Mouse (Mus musculus) hindbrain, embryonic 11.5 days (tissue): ENCODE measurements around the gene Islr2. TPM values are rescaled to one million over a fixed set of nuclear protein-coding genes. Genes with fewer than 3 reads are reported as not detected.

Experiments
- ATAC-seq: fragments of 200-750 bp; cut with Nextera tagmentation; 2 replicates; pipeline ENCODE4 v1.8.0; 2017; ENCODE audit warnings: mild to moderate bottlenecking, moderate TSS enrichment, moderate library complexity; ENCODE audit not compliant: low FRiP score
- DNase-seq: peaks from one replicate; pipeline ENCODE4 v3.0.0-alpha.2; 2015; ENCODE audit warnings: low spot score
- H3K27ac ChIP-seq: fragments of 300-500 bp; sonication (generic); 2 replicates; pipeline ENCODE4 v1.5.1; 2014; ENCODE audit warnings: mild to moderate bottlenecking, low read depth, low read length
- H3K27me3 ChIP-seq: fragments of 300-500 bp; sonication (generic); 2 replicates; pipeline ENCODE4 v1.6.1; 2014; ENCODE audit warnings: mild to moderate bottlenecking, low read length, moderate library complexity, mixed read lengths; ENCODE audit not compliant: control insufficient read depth, insufficient read depth
- H3K36me3 ChIP-seq: fragments of 300-500 bp; sonication (generic); 2 replicates; pipeline ENCODE4 v1.6.1; 2014; ENCODE audit warnings: mild to moderate bottlenecking, low read length, moderate library complexity, mixed read lengths; ENCODE audit not compliant: control insufficient read depth, insufficient read depth
- H3K4me1 ChIP-seq: fragments of 300-500 bp; sonication (generic); replicated peaks from 2 replicates; pipeline ENCODE4 v1.6.1; 2014; ENCODE audit warnings: low read length, mixed read lengths; ENCODE audit not compliant: control insufficient read depth, insufficient read depth
- H3K4me2 ChIP-seq: fragments of 300-500 bp; sonication (generic); replicated peaks from 2 replicates; pipeline ENCODE4 v1.6.1; 2014; ENCODE audit warnings: mild to moderate bottlenecking, low read depth, low read length
- H3K4me3 ChIP-seq: fragments of 300-500 bp; sonication (generic); 2 replicates; pipeline ENCODE4 v1.5.1; 2014; ENCODE audit warnings: low read depth, low read length
- H3K9ac ChIP-seq: fragments of 300-500 bp; sonication (generic); 2 replicates; pipeline ENCODE4 v1.6.1; 2014; ENCODE audit warnings: low read depth, low read length
- H3K9me3 ChIP-seq: fragments of 300-500 bp; sonication (generic); 2 replicates; pipeline ENCODE4 v1.6.1; 2016; ENCODE audit warnings: low read length; ENCODE audit not compliant: control insufficient read depth
- WGBS: fragments of 180-500 bp; shearing (Covaris S2); extraction: QIAGEN DNeasy Blood & Tissue Kit; methylation state at CpG from one replicate; pipeline ENCODE4 v1.1.7; 2014; 5-methylcytosine and 5-hydroxymethylcytosine counted together
- polyA plus RNA-seq: library from polyadenylated mRNA; unstranded; fragments of >200 nt; fragmentation: Nextera tagmentation; extraction: Ambion mirVana; gene quantifications from 2 replicates; pipeline ENCODE4 v1.2.1, GENCODE M21; 2014

Gene Islr2
- polyA plus RNA-seq, 1 experiment from 2014 or later, result 5.5 TPM

GRCm38 (mm10) chr9:58153095-58153494 is 51.0 kb downstream of the Islr2 start:
- DNase-seq (no peak), ATAC-seq (no peak)
- no peaks in the 10 kb centered on the region for H3K9me3 ChIP-seq
- no peaks in the 10 kb centered on the region for H3K4me1 ChIP-seq
- H3K4me2 ChIP-seq, result no peak overlapping the region
- WGBS, result 94% methylated on average over 3 of the region's 3 CpGs
- no peaks in the 10 kb centered on the region for H3K27me3 ChIP-seq
- H3K9ac ChIP-seq, result no peak overlapping the region
- H3K36me3 ChIP-seq, result no peaks in the 10 kb centered on the region
- H3K27ac ChIP-seq, result no peak overlapping the region
- no peak overlapping the region for H3K4me3 ChIP-seq

- DNase-seq (no peak), ATAC-seq (no peak)
- WGBS, result 71% methylated on average over 4 of the region's 4 CpGs
Observed at GRCm38 (mm10) chr9:58150733-58151361, 53.3 kb downstream of the Islr2 start.

GRCm38 (mm10) chr9:58148806-58149205 is 55.3 kb downstream of the Islr2 start:
- H3K36me3 ChIP-seq, result no peaks in the 10 kb centered on the region
- ATAC-seq (no peak), DNase-seq (no peak)
- no peaks in the 10 kb centered on the region for H3K9me3 ChIP-seq
- no peak overlapping the region for H3K4me3 ChIP-seq
- H3K27me3 ChIP-seq, result no peaks in the 10 kb centered on the region
- H3K9ac ChIP-seq, result no peak overlapping the region
- H3K4me2 ChIP-seq, result no peak overlapping the region
- WGBS, result 59% methylated on average over 2 of the region's 2 CpGs
- peaks cover 2% of the 10 kb centered on the region; the same call in 1 of the 2 replicates for H3K4me1 ChIP-seq
- no peak overlapping the region for H3K27ac ChIP-seq

More at GRCm38 (mm10) chr9:58150733-58151361, 53.3 kb downstream of the Islr2 start:
- Histone ChIP-seq H3K4me2 (no peak overlapping the region), H3K4me1 (no peaks in the 10 kb centered on the region), H3K9ac (no peak overlapping the region), H3K27me3 (no peaks in the 10 kb centered on the region), H3K4me3 (no peak overlapping the region), H3K36me3 (no peaks in the 10 kb centered on the region), H3K27ac (no peak overlapping the region), H3K9me3 (no peaks in the 10 kb centered on the region)

Other genes with a start within 250 kb of the Islr2 start
- gene Cyp11a1, start 197.9 kb downstream of the Islr2 start, polyA plus RNA-seq, result not detected in 2 replicates
- 8.2 and 12.7 TPM in 2 replicates for gene Stra6, start 140.5 kb downstream of the Islr2 start, polyA plus RNA-seq
- 0.31 and 0.99 TPM in 2 replicates for gene Ccdc33, start 85.5 kb downstream of the Islr2 start, polyA plus RNA-seq
- gene Islr, start within 50 bp of the Islr2 start, polyA plus RNA-seq, result 15.5 and 16.7 TPM in 2 replicates
- 6.4 and 8.3 TPM in 2 replicates for gene Pml, start 45.5 kb upstream of the Islr2 start, polyA plus RNA-seq
- 31.2 and 35.7 TPM in 2 replicates for gene Stoml1, start 48.8 kb upstream of the Islr2 start, polyA plus RNA-seq
- 11.0 and 11.9 TPM in 2 replicates for gene Loxl1, start 108.9 kb upstream of the Islr2 start, polyA plus RNA-seq
- not detected in 2 replicates for gene Tbc1d21, start 166.1 kb upstream of the Islr2 start, polyA plus RNA-seq